Mouse (Mus musculus): ENCODE measurements around the gene Gc. TPM values are rescaled to one million over a fixed set of nuclear protein-coding genes. Genes with fewer than 3 reads are reported as not detected.

The Gc gene
- polyA plus RNA-seq (2015; fragmentation: Nextera tagmentation; extraction: Ambion mirVana): 0.29 and 3.9 TPM in 2 replicates

GRCm38 (mm10) chr5:89457554-89458062 lies at the start of gene Gc:
Gc (minus strand) TSS chr5:89457898.
- Histone ChIP-seq H3K4me3 (no peak within 1 kb of the TSS), H3K9ac (no peak within 1 kb of the TSS), H3K36me3 (no peaks in the 10 kb centered on the region), H3K27me3 (no peaks in the 10 kb centered on the region), H3K27ac (no peak within 1 kb of the TSS), H3K4me2 (no peak within 1 kb of the TSS), H3K4me1 (replicated peaks) (no peaks in the 10 kb centered on the region), H3K9me3 (replicated peaks) (no peaks in the 10 kb centered on the region)
- no peak for ATAC-seq (replicated peaks; ENCODE audit: insufficient number of reproducible peaks, insufficient read depth, low FRiP score, low read depth)
- whole genome bisulfite sequencing: 69% methylated on average over 5 of the region's 5 CpGs

DNA sequence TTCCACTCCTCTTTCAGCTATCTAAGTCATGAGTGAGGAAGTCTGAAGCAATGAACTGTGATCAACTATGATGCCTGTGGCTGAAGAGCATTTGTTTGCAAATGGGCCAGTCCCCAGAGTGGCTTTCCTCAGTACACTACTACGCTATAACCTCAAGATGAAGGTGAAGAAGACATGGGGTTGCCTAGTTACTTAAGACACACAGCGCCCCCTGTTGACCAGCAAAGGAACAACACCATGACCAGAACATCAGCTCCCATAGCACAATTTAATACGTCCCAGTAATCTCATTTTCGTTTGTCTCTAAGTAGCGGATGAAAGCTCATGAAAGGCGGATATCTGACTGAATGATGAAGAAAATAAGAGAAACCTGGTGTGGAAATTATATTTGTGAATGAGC lies 42.5 kb upstream of the Gc start:
- H3K36me3 ChIP-seq: no peaks in the 10 kb centered on the region
- H3K4me1 ChIP-seq (replicated peaks): no peaks in the 10 kb centered on the region
- H3K4me3 ChIP-seq: no peak overlapping the region
- no peaks in the 10 kb centered on the region for H3K27me3 ChIP-seq
- H3K4me2 ChIP-seq: no peak overlapping the region
- ATAC-seq (replicated peaks; ENCODE audit: insufficient number of reproducible peaks, insufficient read depth, low FRiP score, low read depth): no peak
- 54% methylated on average over 6 of the region's 6 CpGs for WGBS
- H3K9me3 ChIP-seq (replicated peaks): no peaks in the 10 kb centered on the region
- no peak overlapping the region for H3K9ac ChIP-seq
- H3K27ac ChIP-seq: no peak overlapping the region

DNA sequence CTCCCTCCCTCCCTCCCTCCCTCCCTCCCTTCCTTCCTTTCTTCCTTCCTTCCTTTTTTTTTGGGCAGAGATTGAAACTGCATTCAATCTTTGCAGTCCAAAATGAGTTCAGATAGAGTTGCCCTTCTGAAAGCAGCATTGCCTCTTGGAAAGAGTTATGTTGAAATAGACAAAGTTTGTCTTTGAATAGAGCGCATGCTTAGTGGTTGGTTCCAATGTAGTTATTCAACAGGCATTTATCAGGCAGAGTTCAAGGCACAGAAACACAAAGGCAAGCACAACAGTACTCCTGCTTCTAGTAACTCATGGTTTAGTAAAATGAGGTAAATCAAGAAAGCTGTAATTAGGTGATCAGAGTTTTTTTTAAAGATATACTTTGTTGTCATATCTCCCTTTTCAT lies 34.9 kb upstream of the Gc start:
- Histone ChIP-seq H3K27ac (no peak overlapping the region), H3K4me1 (replicated peaks) (no peaks in the 10 kb centered on the region), H3K4me3 (no peak overlapping the region), H3K36me3 (no peaks in the 10 kb centered on the region), H3K9ac (no peak overlapping the region), H3K27me3 (no peaks in the 10 kb centered on the region), H3K4me2 (no peak overlapping the region), H3K9me3 (replicated peaks) (no peaks in the 10 kb centered on the region)
- WGBS: 90% methylated on average over 1 of the region's 1 CpGs
- no peak for ATAC-seq (replicated peaks; ENCODE audit: insufficient number of reproducible peaks, insufficient read depth, low FRiP score, low read depth)

DNA sequence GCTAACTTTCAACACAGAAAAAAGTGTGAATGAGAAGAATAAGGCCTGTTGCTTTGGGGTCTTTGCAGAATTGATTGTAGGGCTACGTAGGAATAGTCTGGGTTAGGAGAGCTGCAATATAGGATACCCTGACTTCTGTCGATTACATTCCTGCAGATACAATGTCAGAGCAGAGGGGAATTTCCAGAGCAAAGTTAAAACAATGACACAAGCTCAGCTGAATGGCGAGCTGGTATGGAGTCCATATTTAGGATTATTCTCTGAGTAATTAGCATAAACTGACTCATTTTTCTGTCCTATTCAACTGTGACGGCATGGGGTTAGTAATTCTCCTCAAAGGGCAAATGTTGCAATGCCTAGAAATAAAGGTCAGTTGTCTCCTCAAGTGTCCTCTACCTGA lies 12.8 kb upstream of the Gc start:
- Histone ChIP-seq H3K9me3 (replicated peaks) (no peaks in the 10 kb centered on the region), H3K4me3 (no peak overlapping the region), H3K27me3 (no peaks in the 10 kb centered on the region), H3K4me2 (no peak overlapping the region), H3K36me3 (no peaks in the 10 kb centered on the region), H3K4me1 (replicated peaks) (no peaks in the 10 kb centered on the region), H3K27ac (no peak overlapping the region), H3K9ac (no peak overlapping the region)
- ATAC-seq (replicated peaks; ENCODE audit: insufficient number of reproducible peaks, insufficient read depth, low FRiP score, low read depth): no peak
- 82% methylated on average over 4 of the region's 4 CpGs for WGBS

GRCm38 (mm10) chr5:89467886-89468285 lies 10.2 kb upstream of the Gc start:
- ATAC-seq (replicated peaks; ENCODE audit: insufficient number of reproducible peaks, insufficient read depth, low FRiP score, low read depth): no peak
- no peaks in the 10 kb centered on the region for H3K36me3 ChIP-seq
- no peaks in the 10 kb centered on the region for H3K9me3 ChIP-seq (replicated peaks)
- WGBS: 62% methylated on average over 2 of the region's 2 CpGs
- H3K4me1 ChIP-seq (replicated peaks): no peaks in the 10 kb centered on the region
- no peaks in the 10 kb centered on the region for H3K27me3 ChIP-seq
- H3K27ac ChIP-seq: no peak overlapping the region
- H3K4me3 ChIP-seq: no peak overlapping the region
- H3K4me2 ChIP-seq: no peak overlapping the region
- H3K9ac ChIP-seq: no peak overlapping the region

GRCm38 (mm10) chr5:89467045-89467444 lies 9.3 kb upstream of the Gc start:
- Histone ChIP-seq H3K36me3 (no peaks in the 10 kb centered on the region), H3K9ac (no peak overlapping the region), H3K4me3 (no peak overlapping the region), H3K27ac (no peak overlapping the region), H3K4me1 (replicated peaks) (no peaks in the 10 kb centered on the region), H3K27me3 (no peaks in the 10 kb centered on the region), H3K9me3 (replicated peaks) (no peaks in the 10 kb centered on the region), H3K4me2 (no peak overlapping the region)
- no peak for ATAC-seq (replicated peaks; ENCODE audit: insufficient number of reproducible peaks, insufficient read depth, low FRiP score, low read depth)
- WGBS: 85% methylated on average over 1 of the region's 1 CpGs

DNA sequence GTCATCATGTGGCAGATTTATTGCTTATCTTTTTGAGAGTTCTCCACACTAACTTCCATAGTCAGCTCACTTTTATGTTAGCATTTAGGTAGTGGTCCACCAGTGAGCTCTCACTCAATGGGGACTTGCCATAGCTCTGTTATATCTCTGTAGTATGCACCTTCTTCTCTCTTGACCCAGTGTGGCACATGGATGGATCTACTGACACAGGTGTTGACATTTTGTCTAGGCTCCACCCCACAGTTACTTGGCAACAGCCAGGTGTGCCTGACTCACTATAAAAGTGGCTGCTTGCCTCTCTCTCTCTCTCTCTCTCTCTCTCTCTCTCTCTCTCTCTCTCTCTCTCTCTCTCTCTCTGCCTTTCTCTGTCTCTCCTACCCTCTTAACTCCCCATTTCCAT lies 8.6 kb upstream of the Gc start:
- ATAC-seq (replicated peaks; ENCODE audit: insufficient number of reproducible peaks, insufficient read depth, low FRiP score, low read depth): no peak
- Histone ChIP-seq H3K9ac (no peak overlapping the region), H3K4me3 (no peak overlapping the region), H3K9me3 (replicated peaks) (no peaks in the 10 kb centered on the region), H3K27ac (no peak overlapping the region), H3K36me3 (no peaks in the 10 kb centered on the region), H3K4me2 (no peak overlapping the region), H3K27me3 (no peaks in the 10 kb centered on the region), H3K4me1 (replicated peaks) (no peaks in the 10 kb centered on the region)

GRCm38 (mm10) chr5:89461817-89462216 lies 4.1 kb upstream of the Gc start:
- Histone ChIP-seq H3K9ac (no peak overlapping the region), H3K4me3 (no peak overlapping the region), H3K4me1 (replicated peaks) (no peaks in the 10 kb centered on the region), H3K9me3 (replicated peaks) (no peaks in the 10 kb centered on the region), H3K4me2 (no peak overlapping the region), H3K27ac (no peak overlapping the region), H3K27me3 (no peaks in the 10 kb centered on the region), H3K36me3 (no peaks in the 10 kb centered on the region)
- 52% methylated on average over 4 of the region's 4 CpGs for WGBS
- ATAC-seq (replicated peaks; ENCODE audit: insufficient number of reproducible peaks, insufficient read depth, low FRiP score, low read depth): no peak

DNA sequence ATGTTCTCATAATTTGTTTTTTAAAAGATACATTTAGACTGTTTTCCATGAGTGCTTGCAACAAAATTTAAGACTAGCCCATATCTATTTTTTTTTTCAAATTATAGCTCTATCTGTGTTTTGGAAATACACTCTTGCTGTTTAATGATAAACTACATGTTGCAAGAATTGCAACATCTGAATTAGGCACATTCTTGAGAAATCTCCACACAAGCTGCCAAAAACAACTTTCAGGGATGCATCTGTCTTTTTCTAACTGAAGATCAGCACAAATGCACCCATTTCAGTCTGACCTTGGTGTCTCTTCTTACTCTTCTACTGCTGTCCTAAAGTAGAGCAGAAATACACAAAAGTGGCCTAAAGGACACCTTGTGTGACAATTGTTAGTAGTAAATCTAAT lies 1.9 kb upstream of the Gc start:
- Histone ChIP-seq H3K36me3 (no peaks in the 10 kb centered on the region), H3K4me1 (replicated peaks) (no peaks in the 10 kb centered on the region), H3K4me3 (no peak overlapping the region), H3K9ac (no peak overlapping the region), H3K9me3 (replicated peaks) (no peaks in the 10 kb centered on the region), H3K27me3 (no peaks in the 10 kb centered on the region), H3K27ac (no peak overlapping the region), H3K4me2 (no peak overlapping the region)
- no peak for ATAC-seq (replicated peaks; ENCODE audit: insufficient number of reproducible peaks, insufficient read depth, low FRiP score, low read depth)

GRCm38 (mm10) chr5:89458987-89459386 lies 1.3 kb upstream of the Gc start:
- Histone ChIP-seq H3K4me3 (no peak overlapping the region), H3K27me3 (no peaks in the 10 kb centered on the region), H3K9me3 (replicated peaks) (no peaks in the 10 kb centered on the region), H3K27ac (no peak overlapping the region), H3K4me1 (replicated peaks) (no peaks in the 10 kb centered on the region), H3K4me2 (no peak overlapping the region), H3K36me3 (no peaks in the 10 kb centered on the region), H3K9ac (no peak overlapping the region)
- WGBS: 70% methylated on average over 2 of the region's 2 CpGs
- ATAC-seq (replicated peaks; ENCODE audit: insufficient number of reproducible peaks, insufficient read depth, low FRiP score, low read depth): no peak

DNA sequence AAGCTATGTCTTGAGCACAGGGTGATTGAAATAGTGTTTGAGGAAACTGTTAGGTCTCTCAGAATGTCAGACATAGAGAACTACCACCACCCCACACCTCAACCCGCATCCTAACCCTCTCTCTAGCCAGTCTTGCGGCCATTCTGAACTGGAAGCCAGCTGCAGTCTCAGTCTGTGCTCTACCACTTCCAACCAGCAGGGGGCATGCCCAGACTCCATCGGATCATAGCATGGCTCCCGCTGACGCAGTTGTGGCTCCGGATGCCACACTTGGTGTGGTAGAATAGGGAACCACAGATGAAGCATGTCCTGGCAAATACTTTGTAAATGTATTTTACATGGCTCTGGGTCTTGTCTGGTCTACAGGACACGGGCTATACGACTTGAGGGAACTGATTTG lies 2.2 kb downstream of the Gc start:
- Histone ChIP-seq H3K4me3 (no peak overlapping the region), H3K4me1 (replicated peaks) (no peaks in the 10 kb centered on the region), H3K36me3 (no peaks in the 10 kb centered on the region), H3K4me2 (no peak overlapping the region), H3K9ac (no peak overlapping the region), H3K9me3 (replicated peaks) (no peaks in the 10 kb centered on the region), H3K27ac (no peak overlapping the region), H3K27me3 (no peaks in the 10 kb centered on the region)
- no peak for ATAC-seq (replicated peaks; ENCODE audit: insufficient number of reproducible peaks, insufficient read depth, low FRiP score, low read depth)
- WGBS: 47% methylated on average over 8 of the region's 8 CpGs

DNA sequence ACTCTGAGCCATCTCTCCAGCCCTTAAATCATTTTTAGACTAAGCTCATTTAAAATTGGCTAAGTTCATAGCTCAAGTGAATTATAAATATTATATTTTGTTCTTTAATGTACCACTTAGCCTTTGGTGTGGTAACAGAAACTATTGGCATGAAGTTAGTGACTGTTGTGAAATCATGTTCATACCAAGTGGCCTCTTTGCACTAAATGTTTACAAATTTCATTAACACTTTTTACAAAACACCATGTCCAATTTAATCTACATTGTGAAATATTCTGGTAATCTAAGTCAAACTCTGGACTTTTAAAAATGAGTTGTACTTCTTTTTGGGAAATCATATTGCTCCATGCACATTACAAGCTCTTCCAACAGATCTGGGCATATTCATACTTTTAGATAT lies 6.9 kb downstream of the Gc start:
- H3K27me3 ChIP-seq: no peaks in the 10 kb centered on the region
- no peak overlapping the region for H3K4me3 ChIP-seq
- no peaks in the 10 kb centered on the region for H3K9me3 ChIP-seq (replicated peaks)
- H3K36me3 ChIP-seq: no peaks in the 10 kb centered on the region
- no peak for ATAC-seq (replicated peaks; ENCODE audit: insufficient number of reproducible peaks, insufficient read depth, low FRiP score, low read depth)
- H3K4me2 ChIP-seq: no peak overlapping the region
- H3K4me1 ChIP-seq (replicated peaks): no peaks in the 10 kb centered on the region
- no peak overlapping the region for H3K27ac ChIP-seq
- no peak overlapping the region for H3K9ac ChIP-seq

DNA sequence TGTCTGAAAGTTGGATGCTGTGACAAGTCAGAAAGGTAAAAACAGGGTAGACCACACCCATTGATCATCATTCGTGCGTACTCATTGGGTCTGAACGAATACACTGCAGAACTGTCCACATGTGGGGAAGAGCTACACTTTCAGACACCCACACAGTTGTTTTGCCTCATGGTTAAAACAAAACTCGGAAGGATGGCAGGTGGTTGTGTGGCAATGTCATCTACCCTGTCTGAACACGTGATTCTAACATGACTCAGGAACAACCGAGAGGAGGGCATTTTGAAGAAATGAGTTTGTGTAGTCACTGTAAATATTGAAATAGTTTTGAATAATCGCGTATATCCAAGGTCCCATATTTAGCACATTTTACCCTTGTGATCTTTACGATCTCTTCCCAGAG lies 8.4 kb downstream of the Gc start:
- Histone ChIP-seq H3K4me3 (no peak overlapping the region), H3K9me3 (replicated peaks) (no peaks in the 10 kb centered on the region), H3K4me2 (no peak overlapping the region), H3K36me3 (no peaks in the 10 kb centered on the region), H3K27me3 (no peaks in the 10 kb centered on the region), H3K9ac (no peak overlapping the region), H3K27ac (no peak overlapping the region), H3K4me1 (replicated peaks) (no peaks in the 10 kb centered on the region)
- ATAC-seq (replicated peaks; ENCODE audit: insufficient number of reproducible peaks, insufficient read depth, low FRiP score, low read depth): no peak
- WGBS: 86% methylated on average over 9 of the region's 9 CpGs
